Mouse (Mus musculus): Measurements from ENCODE around the gene Unk.

The Unk gene

DNA sequence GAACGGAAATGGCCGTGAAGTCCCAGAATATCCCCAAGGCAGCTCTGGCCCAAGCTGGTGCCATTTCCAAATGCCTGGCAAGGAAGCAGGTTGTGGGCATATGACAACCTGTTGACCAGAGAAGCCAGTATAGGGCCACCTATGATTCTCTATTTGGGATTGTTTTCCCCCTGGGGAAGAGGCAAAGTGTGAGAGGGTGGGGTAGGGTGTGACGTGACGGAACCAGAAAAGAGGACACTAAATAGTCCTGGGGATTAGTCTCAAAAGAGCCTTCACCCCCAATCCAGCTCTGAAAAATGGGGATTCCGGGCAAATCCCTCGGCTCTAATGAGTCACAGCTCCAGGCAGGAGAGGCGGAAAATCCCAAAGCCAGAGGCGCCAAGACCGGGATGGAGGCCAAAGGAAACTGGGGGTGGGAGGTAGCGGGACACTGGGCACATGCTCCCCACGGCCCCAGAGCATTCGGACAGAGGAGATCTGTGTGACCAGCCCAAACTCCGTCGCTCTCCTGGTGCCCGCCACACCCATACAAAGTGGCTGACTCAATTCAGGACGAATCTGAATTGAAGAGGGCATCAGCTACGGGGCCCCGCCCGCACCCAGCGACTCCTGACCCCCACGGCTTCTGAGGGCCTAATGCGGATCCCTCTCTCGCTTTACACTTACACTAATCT lies 78.5 kb downstream of the Unk start:
- DNase-seq (ENCODE audit: low spot score in 2 of 2): no peak

DNA sequence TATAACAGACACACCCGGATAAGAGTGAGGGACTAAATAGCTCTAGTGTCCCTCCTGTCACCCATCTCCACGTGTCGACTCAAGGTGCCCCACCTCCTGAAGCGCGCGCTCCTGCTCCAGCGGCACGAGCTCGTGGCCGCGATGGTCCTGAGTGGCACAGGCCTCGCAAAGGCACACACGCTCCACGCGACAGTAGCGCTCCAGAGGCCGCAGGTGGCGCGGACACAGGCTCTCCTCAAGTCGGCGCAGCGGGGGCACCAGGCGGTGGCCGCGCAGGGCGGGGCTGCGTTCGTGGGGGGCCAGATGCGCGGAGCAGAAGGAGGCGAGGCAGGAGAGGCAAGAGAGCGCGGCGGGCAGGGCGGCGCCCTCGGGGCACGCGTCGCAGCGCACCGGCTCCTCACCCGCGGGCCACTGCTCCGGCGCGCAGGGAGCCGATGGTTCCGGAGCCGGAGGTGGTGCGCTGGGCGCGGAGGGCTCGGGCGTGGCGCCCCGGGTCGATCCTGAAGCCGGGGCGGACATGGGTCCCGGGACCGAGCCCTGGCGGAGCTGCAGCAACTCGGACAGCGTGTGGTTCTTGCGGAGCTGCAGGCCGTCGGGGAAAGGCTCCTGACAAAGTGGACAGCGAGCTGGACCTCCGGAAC lies 79.4 kb downstream of the Unk start:
- DNase-seq (ENCODE audit: low spot score in 2 of 2): no peak

DNA sequence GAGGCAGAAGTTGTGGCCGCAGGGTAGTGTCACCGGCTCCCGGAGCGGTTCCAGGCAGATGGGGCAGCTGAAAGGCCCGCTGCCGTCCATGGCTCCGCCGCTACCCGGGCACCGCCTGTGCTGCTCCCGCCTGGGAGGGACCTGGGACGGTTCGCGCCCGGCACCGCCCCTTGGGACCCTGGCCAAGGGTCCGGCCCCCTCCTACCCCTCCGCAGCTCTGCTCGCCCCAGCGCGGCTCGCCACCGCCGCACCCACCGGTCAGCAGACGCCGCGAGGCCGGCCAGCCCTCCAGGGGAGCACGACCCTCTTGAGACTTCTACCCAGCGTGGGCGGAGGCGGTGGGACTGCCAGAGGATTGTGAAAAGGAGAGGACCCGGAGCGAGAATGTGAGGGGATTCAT lies 80.0 kb downstream of the Unk start:
- DNase-seq (ENCODE audit: low spot score in 2 of 2): no peak

- no peak for DNase-seq (ENCODE audit: low spot score in 2 of 2)
Observed at GRCm38 (mm10) chr11:116110540-116110939, 80.4 kb downstream of the Unk start.

Data from right cerebral cortex, adult 2 months (tissue).